Mouse (Mus musculus) colon, adult 2 months (tissue): ENCODE measurements around the gene Mup14. TPM values are rescaled to one million over a fixed set of nuclear protein-coding genes. Genes with fewer than 3 reads are reported as not detected.

ENCODE experiments used
- polyA plus RNA-seq: library from polyadenylated mRNA; depleted of rRNA; stranded (reverse); fragments of >200 nt; gene quantifications from 2 replicates; pipeline ENCODE4 v1.2.3, GENCODE M21; 2012; rRNA removed

Mup14 gene
- not detected in 2 replicates for polyA plus RNA-seq

GRCm38 (mm10) chr4:61303900-61304299 lies at the start of gene Mup14:
Mup14 (minus strand) TSS chr4:61304000.

Other genes starting within 250 kb of the Mup14 start
- gene Mup13, start 75.7 kb downstream of the Mup14 start, polyA plus RNA-seq, result not detected in 2 replicates
- not detected in 2 replicates for gene Mup15, start 135.7 kb upstream of the Mup14 start, polyA plus RNA-seq
- not detected in 2 replicates for gene Mup16, start 215.5 kb upstream of the Mup14 start, polyA plus RNA-seq